Mouse (Mus musculus): ENCODE measurements around the gene Gnai2.

The Gnai2 gene

DNA sequence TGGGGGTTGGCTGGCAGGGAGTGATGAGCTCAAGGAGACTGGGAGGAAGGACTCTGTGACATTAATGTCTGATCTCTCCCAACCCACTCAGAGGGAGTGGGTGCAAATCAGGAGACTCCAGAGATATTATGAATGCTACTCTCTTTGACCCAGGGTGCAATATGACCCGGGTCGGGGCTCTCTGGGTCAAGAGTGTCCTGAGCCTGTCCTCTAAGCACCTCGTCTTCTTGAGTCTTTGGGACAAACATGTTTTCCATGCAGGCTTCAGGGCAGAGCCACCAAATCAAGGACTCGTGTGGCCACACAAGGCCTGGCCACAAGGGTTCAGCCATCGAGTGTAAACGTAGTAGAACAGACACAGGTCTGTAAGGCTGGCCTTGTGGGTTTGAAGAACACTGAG lies 22.9 kb upstream of the Gnai2 start:
- no peak for DNase-seq (ENCODE audit: low read depth)

DNA sequence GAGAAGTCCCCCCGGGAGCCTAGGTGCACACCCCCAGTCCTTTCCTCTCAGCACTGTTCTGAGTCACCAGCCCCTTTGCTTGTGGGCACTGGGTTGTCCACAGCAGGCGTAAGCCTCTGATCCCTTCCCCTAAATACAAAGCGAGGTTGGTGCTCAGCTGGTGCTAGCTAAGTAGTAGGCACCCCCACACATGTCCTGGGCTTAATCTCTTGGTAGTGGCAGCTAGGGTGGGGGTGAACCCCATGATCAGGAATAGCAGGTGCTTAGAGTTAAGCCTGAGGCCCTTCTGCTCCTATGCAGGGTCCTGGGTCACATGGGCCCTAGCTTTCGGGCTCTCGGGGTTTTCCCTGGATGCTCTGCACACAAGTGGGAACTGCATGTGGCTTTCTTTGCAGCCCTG lies 22.0 kb upstream of the Gnai2 start:
- DNase-seq (ENCODE audit: low read depth), result no peak

DNA sequence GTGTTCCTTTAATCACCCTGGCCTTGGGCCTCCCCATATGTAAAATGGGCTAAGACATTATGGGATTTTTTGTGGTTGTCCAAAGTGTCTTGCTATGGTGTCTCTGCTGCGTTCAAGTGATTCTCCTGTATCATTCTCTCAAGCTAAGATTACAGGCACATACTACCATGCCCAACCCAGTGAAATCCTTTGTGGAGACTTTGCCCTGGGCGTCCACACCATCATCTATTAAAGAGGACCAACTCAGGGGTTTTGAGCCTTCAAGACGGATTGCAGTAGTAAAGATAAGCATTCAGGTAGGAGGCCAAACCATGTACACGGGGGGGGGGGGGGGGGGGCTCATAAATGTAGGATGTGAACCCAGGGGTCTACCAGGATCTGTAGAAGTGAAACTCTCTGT lies 19.4 kb upstream of the Gnai2 start:
- no peak for DNase-seq (ENCODE audit: low read depth)

DNA sequence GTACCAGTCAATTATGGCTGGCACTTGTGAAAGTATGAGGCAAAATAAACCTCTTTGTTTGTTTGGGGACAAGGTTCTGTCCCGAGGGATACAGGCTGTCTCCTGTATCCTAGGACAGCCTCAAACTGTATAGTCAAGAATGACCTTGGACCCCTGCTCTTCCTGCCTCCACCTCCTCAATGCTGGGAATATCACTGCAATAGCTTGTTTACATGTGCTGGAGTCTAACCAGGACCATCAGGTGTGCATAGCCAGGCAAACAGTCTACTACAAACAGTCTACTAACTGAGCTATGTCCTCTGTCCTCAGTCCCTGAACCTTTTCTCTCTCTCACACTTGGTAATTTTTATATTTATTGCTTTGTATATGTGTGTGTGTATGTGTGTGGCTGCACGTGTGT lies 18.3 kb upstream of the Gnai2 start:
- DNase-seq (ENCODE audit: low read depth), result no peak

DNA sequence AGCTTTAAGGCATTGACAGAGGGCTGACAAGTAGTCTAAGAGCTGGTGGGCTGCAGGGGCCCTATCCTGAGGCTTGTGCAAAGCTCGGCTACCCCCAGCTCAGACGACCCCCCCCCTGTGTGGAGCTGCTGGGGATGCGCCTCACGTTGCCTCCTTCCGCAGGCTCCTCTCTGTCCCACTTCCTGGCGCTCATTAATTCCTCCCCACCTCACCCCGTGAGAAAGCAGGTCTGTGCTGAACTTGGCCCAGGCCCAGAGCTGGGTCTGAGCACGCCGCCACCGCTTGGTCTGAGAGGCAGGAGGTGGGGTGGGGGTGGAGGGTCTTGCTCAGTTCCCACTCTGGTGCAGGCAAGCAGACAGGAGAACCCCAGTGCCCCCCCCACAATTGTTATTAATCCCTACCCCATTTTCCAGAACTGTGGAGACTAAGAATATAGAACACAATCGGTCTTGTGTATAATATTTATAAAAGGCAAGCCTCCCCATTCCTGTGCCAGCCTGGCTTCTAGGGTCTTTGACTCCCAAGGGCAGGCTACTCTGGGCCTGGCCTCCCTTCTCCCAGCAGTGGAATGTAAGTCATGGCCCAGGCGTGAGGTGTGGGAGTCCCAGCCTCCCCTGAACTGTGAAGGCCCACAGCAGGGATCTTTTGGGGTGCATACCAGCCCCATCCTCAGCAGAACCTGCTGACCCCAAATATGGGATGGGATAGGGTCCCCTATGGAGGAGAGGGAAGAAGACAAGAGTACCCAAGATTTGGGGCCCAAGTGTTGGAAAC lies 15.7 kb upstream of the Gnai2 start:
- DNase-seq (ENCODE audit: low read depth), result no peak

DNA sequence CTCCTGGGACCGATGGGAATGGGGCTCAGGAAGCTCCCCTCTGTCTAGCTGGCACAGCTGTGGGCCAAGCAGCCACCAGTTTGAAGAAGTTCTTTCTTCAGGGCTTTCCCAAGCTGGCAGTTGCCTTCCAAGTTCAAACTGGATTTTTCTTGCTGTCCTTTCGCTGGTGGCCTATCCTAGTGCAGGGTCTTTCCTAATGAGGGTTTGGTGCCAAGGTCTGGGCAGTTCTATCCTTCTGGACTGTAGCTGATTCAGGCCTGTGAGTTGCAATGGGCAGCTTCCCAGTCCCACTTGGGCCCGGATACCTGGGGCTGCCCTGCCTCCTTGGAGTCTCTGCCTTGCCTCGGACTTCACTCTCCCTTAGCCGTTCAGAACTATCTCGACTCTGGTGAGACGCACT lies 15.1 kb upstream of the Gnai2 start:
- no peak for DNase-seq (ENCODE audit: low read depth)

DNA sequence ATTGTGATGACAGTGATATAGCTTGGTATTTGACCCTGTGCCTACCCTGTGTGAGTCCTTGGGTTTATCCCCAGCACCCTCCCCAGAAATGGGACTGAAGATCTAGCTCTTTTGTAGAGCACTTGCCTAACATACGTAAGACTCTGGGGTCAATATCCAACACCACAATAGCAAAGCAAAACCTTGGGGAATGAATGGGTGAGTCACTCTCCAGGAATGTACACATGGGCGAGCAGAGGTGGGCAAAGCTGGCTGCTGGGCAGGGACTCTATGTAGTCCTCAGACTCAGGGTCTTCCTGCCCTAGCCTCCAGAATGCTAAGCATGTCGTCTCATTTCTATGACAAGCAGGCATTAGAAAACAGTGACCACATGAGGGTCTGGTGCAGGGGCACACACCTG lies 13.6 kb upstream of the Gnai2 start:
- DNase-seq (ENCODE audit: low read depth), result no peak

DNA sequence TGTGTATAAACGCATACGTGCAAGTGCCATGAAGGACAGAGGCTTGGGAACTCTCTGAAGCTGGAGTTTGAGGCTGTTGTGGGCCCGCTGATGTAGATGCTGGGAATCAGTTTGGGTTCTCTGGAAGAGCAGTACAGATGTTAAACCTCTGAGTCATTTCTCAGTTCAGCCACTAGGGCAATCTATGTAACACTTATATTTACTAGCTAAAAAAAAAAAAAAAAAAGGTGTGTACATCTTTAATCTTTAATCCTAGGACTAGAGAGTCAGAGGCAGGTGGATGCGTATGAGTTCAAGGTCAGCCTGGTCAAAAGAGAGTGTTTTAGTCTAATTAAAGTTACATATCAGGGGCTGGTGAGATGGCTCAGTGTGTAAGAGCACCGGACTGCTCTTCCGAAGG lies 11.8 kb upstream of the Gnai2 start:
- peak; percentile 46 for DNase-seq (ENCODE audit: low read depth)

DNA sequence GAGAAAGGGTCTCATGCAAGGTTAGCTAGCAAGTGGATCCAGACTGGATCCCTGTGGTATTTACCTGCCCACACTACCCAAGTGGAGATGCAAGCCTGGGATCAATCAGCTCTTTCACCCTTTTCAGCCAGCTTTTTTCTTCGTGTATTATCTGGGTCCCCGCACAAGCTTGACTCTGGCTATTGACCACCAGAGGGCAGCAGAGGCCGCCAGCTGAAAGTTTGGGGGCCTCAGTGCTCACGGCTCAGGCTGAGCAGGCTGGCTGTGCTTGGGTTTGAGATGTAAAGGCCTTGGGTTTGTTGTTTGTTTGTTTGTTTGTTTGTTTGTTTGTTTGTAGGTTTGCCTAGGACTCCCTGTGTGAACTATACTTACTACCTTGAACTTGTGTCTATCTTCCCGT lies 10.4 kb upstream of the Gnai2 start:
- peak; percentile 90 for DNase-seq (ENCODE audit: low read depth)

DNA sequence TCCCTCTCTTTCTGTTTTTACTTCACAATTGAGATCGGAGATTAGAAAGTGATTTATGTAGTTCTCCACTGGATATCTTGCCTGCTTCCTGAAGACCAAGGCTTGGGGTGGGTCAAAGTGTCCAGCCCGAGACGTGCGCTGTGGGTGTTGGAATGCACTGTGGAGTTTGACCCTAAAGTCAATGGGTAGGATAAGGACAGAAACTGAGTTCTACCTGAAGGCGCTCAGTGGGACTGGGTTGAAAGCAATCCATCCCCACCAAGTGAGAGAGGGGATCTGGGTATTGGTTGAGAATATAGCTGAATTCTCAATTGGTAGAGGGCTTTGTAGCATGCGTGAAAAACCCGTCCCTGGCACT lies 10.0 kb upstream of the Gnai2 start:
- no peak for DNase-seq (ENCODE audit: low read depth)

DNA sequence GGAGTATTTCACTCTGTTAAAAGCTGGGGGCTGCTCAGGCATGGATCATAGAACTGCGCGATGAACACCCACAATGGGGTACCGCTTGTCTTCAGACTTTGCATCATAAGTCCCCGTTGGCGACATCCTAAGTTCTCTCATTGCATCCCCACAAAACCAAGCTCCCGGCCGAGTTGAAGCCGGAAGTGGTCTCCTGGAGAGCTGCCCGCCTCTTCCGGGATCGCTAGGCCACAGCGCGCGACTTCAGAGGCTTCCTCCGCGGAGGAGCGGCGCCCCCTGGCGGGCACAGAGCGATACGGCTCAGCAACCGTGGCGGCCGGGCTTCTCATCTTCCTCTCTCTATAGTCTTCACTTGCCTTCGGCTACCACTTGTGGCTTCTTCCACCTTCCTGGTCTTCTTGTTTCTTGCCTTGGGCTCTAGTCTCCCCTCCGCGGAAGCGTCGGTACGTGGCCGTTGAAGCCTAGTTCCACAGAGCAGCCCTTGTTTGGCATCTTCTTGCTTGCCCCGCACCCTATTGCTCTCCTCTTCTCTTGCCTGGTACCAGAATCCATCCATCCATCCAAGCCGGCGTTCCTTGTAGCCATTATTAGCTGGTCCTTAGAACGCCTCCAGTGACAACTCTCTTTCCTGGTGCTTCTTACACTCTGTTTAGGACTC lies 9.5 kb upstream of the Gnai2 start:
- DNase-seq (ENCODE audit: low read depth), result peak; percentile 94

DNA sequence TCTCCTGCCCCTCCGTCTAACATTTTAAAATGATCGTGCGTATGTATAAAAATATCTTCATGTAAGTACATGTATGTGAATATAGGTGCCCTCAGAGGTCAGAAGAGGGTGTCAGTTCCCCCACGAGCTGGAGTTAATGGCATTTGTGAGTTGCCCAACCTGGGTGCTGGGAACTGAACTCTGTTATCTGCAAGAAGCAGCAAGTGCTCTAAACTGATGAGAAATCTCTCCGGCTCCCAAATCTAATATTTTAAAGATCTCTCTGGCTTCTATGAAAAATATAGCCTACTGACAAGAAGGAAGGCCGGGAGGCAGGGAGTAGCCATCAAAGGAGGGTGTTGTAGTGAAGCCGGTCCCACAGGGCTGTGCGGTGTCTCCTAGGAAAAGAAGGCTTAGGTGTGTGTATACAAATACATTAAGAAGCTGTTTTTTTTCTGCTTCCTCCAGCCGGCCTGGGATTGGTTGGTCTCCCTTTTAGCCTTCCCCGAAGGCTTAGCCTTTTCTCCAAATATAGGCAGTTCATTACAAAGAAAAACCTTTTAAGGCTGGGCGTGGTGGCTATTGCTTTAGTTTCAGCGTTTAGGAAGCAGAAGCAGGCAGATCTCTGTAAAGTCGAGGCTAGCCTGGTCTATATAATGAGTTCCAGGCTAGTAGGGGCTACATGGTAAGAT lies 8.5 kb upstream of the Gnai2 start:
- DNase-seq (ENCODE audit: low read depth), result peak; percentile 13

DNA sequence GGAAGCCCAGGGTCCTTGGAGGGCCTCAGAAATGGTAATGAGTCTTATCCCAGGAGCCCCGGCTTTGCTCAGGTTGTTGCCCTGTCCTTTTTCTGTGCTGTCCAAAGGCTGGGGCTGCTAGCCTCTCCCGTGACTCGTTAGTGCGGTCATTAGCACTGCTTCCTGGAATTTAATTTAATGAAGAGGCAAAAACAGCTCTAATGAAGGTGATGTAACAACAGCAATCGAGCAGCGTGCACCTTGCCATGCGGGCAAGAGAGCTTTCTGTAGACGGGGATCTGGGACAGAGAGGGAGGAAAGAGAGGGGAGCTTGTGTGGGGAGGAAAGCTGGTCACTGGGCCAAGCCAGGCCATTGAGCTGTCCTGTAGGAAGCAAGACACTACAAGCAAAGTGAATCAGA lies 6.5 kb upstream of the Gnai2 start:
- DNase-seq (ENCODE audit: low read depth), result no peak

DNA sequence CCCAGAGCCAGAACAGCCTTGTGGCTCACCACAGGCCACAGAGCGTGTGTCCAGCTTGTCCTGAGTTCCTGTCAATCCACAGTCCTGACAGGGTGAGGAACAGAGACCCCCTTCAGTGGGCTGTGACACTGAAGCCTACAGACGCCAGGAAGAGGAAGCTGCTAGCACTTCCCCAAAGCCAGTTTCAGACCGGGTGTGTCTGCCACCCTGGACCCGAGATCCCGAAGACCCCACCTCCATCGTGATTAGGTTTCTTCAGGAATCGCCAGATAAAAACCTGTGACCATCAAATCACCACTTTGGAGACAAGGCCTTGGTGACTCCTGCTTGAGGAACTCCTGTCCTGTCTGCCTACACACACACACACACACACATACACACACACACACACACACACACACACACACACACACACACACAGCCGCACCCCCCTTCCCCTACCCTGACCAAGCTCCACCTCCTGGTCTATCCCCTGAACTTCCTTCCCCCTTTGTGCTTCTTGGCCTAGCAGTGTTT lies 5.1 kb upstream of the Gnai2 start:
- peak; percentile 64 for DNase-seq (ENCODE audit: low read depth)

DNA sequence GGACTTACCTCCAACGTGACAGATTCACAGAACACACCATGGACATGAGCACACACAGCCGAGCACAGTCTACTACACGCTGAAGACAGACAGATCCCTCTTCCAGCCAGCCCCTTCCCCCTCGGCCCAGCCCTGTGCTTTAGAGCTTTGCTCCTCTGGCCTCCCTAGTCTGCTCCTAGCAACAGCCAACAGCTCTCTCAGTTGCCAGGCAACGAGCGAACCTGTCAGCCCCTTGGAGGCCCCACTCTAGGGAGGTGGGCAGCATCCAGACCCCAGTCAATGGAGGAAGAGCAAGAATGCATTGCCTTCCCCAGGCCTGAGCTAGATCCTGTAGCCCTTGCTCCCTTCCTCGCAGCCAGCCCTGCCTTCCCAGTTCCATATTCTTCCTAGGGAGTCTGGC lies 1.9 kb upstream of the Gnai2 start:
- no peak for DNase-seq (ENCODE audit: low read depth)

DNA sequence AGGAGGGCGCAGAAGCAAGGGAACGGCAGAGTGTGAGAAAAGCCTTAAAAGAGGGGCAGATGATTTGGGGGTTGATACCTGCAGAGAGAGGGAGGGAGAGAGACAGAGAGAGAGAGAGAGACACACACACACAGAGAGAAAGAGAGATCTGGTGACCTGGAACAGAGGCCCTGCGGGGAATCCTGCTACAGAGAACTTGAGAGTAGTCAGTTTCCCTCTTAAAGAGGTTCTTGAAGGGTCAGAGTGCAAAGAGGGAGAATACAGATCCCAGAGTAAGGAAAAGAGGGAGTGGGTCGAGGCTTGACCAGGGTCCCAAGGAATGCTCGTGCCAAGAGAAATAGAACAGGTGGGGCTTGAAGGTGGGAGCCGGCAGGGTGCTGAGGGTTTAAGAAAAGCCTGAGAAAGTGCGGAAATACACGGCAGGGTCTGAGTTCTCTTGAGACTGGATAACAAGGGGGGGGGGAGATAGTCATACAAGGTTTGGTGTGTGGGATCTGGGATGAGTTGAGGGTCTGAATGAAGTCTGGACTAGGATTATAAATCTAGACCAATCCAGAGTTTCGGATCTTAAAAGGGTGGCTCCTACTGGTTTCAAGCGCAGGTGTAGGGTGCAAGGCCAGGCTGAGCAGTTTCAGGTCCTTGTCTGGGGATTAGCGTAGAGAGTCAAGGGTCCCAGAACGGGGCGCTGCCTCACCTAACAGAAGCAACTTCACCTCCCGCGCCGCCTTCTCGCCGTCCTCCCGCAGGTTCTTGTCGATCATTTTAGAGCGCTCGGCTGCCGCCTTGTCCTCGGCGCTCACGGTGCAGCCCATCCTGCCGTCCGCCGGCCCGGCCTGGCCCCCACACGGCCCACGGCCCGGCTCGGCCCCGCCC lies 525 bp downstream of the Gnai2 start:
- no peak for DNase-seq (ENCODE audit: low read depth)

DNA sequence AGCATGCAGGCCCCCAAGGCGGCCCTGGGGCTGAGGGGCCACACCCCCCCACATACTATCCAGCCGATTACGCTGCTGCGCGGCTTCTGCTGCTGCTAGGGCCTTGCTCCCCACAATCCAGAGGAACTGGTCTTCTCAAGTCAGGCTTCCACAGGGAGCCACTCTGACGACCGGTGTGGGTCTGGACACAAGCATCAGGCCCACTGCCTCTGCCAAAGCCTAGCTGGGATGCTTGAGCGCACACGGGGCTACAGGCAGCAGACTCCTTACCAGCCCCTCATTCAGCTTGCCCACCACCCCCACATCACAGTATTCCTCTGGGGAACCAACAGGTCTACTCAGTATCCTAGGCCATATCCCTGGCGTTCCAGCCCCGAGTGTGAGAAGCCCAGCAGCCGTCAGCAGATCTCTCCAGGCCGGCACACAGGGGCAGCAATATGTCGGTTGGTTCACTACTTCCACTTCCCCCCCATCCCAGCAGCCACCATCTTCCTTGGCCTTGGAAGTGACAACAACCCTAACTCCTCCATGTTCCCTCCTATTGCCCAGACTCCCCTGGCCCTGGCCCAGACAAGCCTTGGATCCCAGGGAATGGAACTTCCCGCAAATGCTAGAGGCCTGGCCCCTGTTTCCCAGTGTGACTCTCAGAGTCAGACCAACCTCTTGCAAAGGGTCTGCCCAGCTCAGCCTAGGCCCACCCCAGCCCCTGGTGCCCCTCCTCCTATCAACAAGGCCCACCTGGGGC lies 1.3 kb downstream of the Gnai2 start:
- peak; percentile 33 for DNase-seq (ENCODE audit: low read depth)

DNA sequence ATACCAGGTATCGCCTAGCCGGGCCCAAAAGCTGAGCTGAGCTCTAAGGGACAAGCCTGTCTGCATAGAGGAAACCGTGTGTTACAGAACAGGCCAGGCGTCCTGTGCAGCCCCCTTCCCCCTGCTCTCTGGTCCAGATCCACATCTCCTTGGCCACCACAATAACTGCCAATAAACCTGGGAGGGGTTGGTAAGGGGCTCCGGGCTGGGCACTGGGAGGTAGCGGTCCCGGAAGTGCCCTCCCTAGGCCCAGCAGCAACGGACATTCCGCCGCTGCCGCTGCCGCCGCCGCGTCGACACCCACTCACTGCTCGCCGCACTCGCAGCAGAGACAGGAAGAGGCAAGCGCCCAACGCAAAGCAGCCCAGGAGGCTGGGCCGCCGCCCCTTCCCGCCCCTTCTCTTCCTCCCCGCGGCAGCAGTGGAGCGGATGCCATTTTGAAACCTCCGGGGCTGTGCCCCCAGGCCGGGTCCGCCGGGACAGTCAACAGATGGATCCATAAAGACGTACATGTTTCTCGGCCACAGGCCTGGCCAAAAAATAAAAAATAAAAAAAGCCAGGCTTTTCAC lies 2.0 kb downstream of the Gnai2 start:
- DNase-seq (ENCODE audit: low read depth), result peak; percentile 90

DNA sequence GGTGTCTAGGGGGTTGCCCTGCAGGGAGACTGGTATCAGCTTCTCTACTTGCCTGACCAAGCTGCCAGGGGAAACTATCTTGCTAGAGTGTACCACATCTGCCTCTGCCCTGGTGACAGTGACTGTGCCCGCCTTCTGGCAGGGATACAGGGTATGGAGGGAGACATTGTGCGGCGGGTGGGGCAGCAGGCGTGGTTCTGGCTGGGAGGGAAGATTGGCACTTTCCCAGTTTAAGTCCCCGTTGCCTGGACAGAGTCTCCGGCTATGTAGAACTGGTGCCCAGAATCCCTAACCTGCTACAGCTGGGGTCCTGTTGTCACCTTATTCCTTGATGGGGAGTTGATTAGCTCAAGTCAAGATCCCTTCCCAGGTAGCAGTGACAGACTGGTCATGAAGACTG lies 2.7 kb downstream of the Gnai2 start:
- DNase-seq (ENCODE audit: low read depth), result peak; percentile 23

DNA sequence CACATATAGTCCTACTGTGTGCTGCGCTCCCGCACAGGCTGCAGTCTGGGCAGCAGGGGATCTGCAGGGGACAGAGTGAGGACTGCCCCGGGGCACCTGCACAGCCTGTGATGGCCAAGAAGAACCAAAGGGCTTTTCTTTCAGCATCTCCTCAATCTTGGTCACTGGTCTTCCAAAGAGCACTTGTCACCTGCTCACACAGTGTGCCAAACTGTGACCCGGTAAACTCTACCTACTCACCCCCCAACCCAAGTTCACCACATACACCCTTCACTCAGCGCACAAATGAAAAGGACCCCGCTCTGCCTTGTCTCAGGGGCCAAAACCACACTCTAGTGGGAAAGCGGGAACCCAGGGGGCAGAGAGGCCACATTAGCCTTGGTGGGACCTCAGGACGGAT lies 3.3 kb downstream of the Gnai2 start:
- no peak for DNase-seq (ENCODE audit: low read depth)

DNA sequence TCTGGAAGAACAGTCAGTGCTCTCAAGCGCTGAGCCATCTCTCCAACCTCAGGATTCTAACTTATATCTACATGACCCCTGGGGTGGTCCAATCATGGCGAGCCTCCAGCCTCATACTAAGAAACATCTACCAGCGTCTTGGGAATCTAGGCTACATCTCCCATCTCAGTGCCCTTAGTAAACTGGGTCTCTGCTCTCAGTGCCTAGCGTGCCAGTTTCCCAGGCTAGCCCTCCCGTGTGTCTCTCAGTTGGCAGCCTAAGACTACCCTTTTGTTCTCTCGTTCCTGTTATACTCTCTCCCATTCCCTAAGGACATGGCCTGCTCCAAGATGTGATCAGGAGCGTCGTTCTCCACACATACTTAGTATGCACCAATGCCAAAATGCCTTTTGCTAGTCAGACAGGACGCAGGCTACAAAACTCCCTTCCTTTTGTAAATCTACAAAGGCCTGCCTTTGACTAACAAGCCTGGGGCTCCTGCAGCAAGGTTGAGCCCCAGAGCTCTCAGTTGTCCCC lies 3.8 kb downstream of the Gnai2 start:
- DNase-seq (ENCODE audit: low read depth), result peak; percentile 39

Measured in naive thymus-derived CD4-positive, alpha-beta T cell, adult 2 months (primary cell).